Mouse (Mus musculus): ENCODE data around the gene Fgfrl1. TPM values are rescaled to one million over a fixed set of nuclear protein-coding genes. Genes with fewer than 3 reads are reported as not detected.

Fgfrl1 gene
- polyA plus RNA-seq, 1 experiment from 2014 or later = 4.7 TPM

GRCm38 (mm10) chr5:108651823-108652222 is 40.4 kb upstream of the Fgfrl1 start:
- WGBS = 81% methylated on average over 1 of the region's 1 CpGs
- no peaks in the 10 kb centered on the region for H3K9me3 ChIP-seq (ENCODE audit: control insufficient read depth, low read length)
- H3K27me3 ChIP-seq (replicated peaks; ENCODE audit: control insufficient read depth, insufficient read depth, low read length) = no peaks in the 10 kb centered on the region
- no peak overlapping the region for H3K4me3 ChIP-seq (ENCODE audit: low read length)
- no peak overlapping the region for H3K4me2 ChIP-seq (ENCODE audit: low read length)
- no peak overlapping the region for H3K9ac ChIP-seq (ENCODE audit: low read depth, low read length)
- ATAC-seq = peak; percentile 76
- peaks cover 63% of the 10 kb centered on the region for H3K36me3 ChIP-seq (ENCODE audit: control insufficient read depth, insufficient read depth, low read length)
- H3K4me1 ChIP-seq (ENCODE audit: control insufficient read depth, insufficient read depth, low read depth, low read length) = no peaks in the 10 kb centered on the region
- H3K27ac ChIP-seq (ENCODE audit: low read depth, low read length) = no peak overlapping the region

- no peak overlapping the region for H3K27ac ChIP-seq (ENCODE audit: low read depth, low read length)
- peaks cover 62% of the 10 kb centered on the region for H3K36me3 ChIP-seq (ENCODE audit: control insufficient read depth, insufficient read depth, low read length)
These were observed 38.8 kb upstream of the Fgfrl1 start for GRCm38 (mm10) chr5:108653341-108653740.

GRCm38 (mm10) chr5:108654444-108654990 is 37.7 kb upstream of the Fgfrl1 start:
- H3K27me3 ChIP-seq (replicated peaks; ENCODE audit: control insufficient read depth, insufficient read depth, low read length) = no peaks in the 10 kb centered on the region
- H3K9me3 ChIP-seq (ENCODE audit: control insufficient read depth, low read length) = no peaks in the 10 kb centered on the region
- peaks cover 52% of the 10 kb centered on the region for H3K36me3 ChIP-seq (ENCODE audit: control insufficient read depth, insufficient read depth, low read length)
- H3K27ac ChIP-seq (ENCODE audit: low read depth, low read length) = no peak overlapping the region
- 95% methylated on average over 10 of the region's 10 CpGs for WGBS
- no peak for ATAC-seq
- peaks cover 10% of the 10 kb centered on the region for H3K4me1 ChIP-seq (ENCODE audit: control insufficient read depth, insufficient read depth, low read depth, low read length)
- no peak overlapping the region for H3K9ac ChIP-seq (ENCODE audit: low read depth, low read length)
- H3K4me2 ChIP-seq (ENCODE audit: low read length) = no peak overlapping the region
- no peak overlapping the region for H3K4me3 ChIP-seq (ENCODE audit: low read length)

More at GRCm38 (mm10) chr5:108653341-108653740, 38.8 kb upstream of the Fgfrl1 start:
- Histone ChIP-seq H3K4me1 (ENCODE audit: control insufficient read depth, insufficient read depth, low read depth, low read length) (no peaks in the 10 kb centered on the region), H3K9me3 (ENCODE audit: control insufficient read depth, low read length) (no peaks in the 10 kb centered on the region), H3K4me2 (ENCODE audit: low read length) (no peak overlapping the region), H3K27me3 (replicated peaks; ENCODE audit: control insufficient read depth, insufficient read depth, low read length) (no peaks in the 10 kb centered on the region), H3K9ac (ENCODE audit: low read depth, low read length) (no peak overlapping the region), H3K4me3 (ENCODE audit: low read length) (no peak overlapping the region)
- no peak for ATAC-seq
- 91% methylated on average over 6 of the region's 6 CpGs for whole genome bisulfite sequencing

GRCm38 (mm10) chr5:108655381-108655780 is 36.8 kb upstream of the Fgfrl1 start:
- peaks cover 46% of the 10 kb centered on the region for H3K36me3 ChIP-seq (ENCODE audit: control insufficient read depth, insufficient read depth, low read length)
- no peak for ATAC-seq
- 96% methylated on average over 9 of the region's 9 CpGs for WGBS
- H3K27me3 ChIP-seq (replicated peaks; ENCODE audit: control insufficient read depth, insufficient read depth, low read length) = no peaks in the 10 kb centered on the region
- no peak overlapping the region for H3K4me2 ChIP-seq (ENCODE audit: low read length)
- no peak overlapping the region for H3K9ac ChIP-seq (ENCODE audit: low read depth, low read length)
- peaks cover 17% of the 10 kb centered on the region for H3K4me1 ChIP-seq (ENCODE audit: control insufficient read depth, insufficient read depth, low read depth, low read length)
- no peak overlapping the region for H3K27ac ChIP-seq (ENCODE audit: low read depth, low read length)
- no peak overlapping the region for H3K4me3 ChIP-seq (ENCODE audit: low read length)
- no peaks in the 10 kb centered on the region for H3K9me3 ChIP-seq (ENCODE audit: control insufficient read depth, low read length)

- ATAC-seq = no peak
- 88% methylated on average over 15 of the region's 15 CpGs for WGBS
- H3K36me3 ChIP-seq (ENCODE audit: control insufficient read depth, insufficient read depth, low read length) = peaks cover 46% of the 10 kb centered on the region
- H3K4me3 ChIP-seq (ENCODE audit: low read length) = no peak overlapping the region
- H3K9me3 ChIP-seq (ENCODE audit: control insufficient read depth, low read length) = no peaks in the 10 kb centered on the region
- H3K4me2 ChIP-seq (ENCODE audit: low read length) = no peak overlapping the region
- H3K9ac ChIP-seq (ENCODE audit: low read depth, low read length) = no peak overlapping the region
- no peak overlapping the region for H3K27ac ChIP-seq (ENCODE audit: low read depth, low read length)
- H3K27me3 ChIP-seq (replicated peaks; ENCODE audit: control insufficient read depth, insufficient read depth, low read length) = no peaks in the 10 kb centered on the region
- peaks cover 17% of the 10 kb centered on the region for H3K4me1 ChIP-seq (ENCODE audit: control insufficient read depth, insufficient read depth, low read depth, low read length)
These were observed 36.1 kb upstream of the Fgfrl1 start for GRCm38 (mm10) chr5:108655891-108656650.

GRCm38 (mm10) chr5:108657406-108657805 is 34.8 kb upstream of the Fgfrl1 start:
- Histone ChIP-seq H3K27ac (ENCODE audit: low read depth, low read length) (no peak overlapping the region), H3K4me2 (ENCODE audit: low read length) (no peak overlapping the region), H3K4me3 (ENCODE audit: low read length) (no peak overlapping the region), H3K4me1 (ENCODE audit: control insufficient read depth, insufficient read depth, low read depth, low read length) (peaks cover 17% of the 10 kb centered on the region), H3K9me3 (ENCODE audit: control insufficient read depth, low read length) (no peaks in the 10 kb centered on the region), H3K27me3 (replicated peaks; ENCODE audit: control insufficient read depth, insufficient read depth, low read length) (no peaks in the 10 kb centered on the region), H3K9ac (ENCODE audit: low read depth, low read length) (no peak overlapping the region), H3K36me3 (ENCODE audit: control insufficient read depth, insufficient read depth, low read length) (peaks cover 37% of the 10 kb centered on the region)
- ATAC-seq = no peak
- 65% methylated on average over 5 of the region's 5 CpGs for WGBS

- H3K9me3 ChIP-seq (ENCODE audit: control insufficient read depth, low read length) = no peaks in the 10 kb centered on the region
- WGBS = 46% methylated on average over 1 of the region's 1 CpGs
- H3K4me3 ChIP-seq (ENCODE audit: low read length) = no peak overlapping the region
- H3K4me2 ChIP-seq (ENCODE audit: low read length) = no peak overlapping the region
- no peak overlapping the region for H3K27ac ChIP-seq (ENCODE audit: low read depth, low read length)
- H3K9ac ChIP-seq (ENCODE audit: low read depth, low read length) = peak overlapping the region; percentile 4; the same call in 1 of the 2 replicates
- H3K36me3 ChIP-seq (ENCODE audit: control insufficient read depth, insufficient read depth, low read length) = peaks cover 29% of the 10 kb centered on the region
- no peaks in the 10 kb centered on the region for H3K27me3 ChIP-seq (replicated peaks; ENCODE audit: control insufficient read depth, insufficient read depth, low read length)
- no peak for ATAC-seq
- peaks cover 17% of the 10 kb centered on the region for H3K4me1 ChIP-seq (ENCODE audit: control insufficient read depth, insufficient read depth, low read depth, low read length)
These were observed 33.6 kb upstream of the Fgfrl1 start for GRCm38 (mm10) chr5:108658611-108659010.

- ATAC-seq = peak; percentile 71
- H3K9me3 ChIP-seq (ENCODE audit: control insufficient read depth, low read length) = no peaks in the 10 kb centered on the region
- H3K4me3 ChIP-seq (ENCODE audit: low read length) = peak within 1 kb of the TSS; percentile 95
- peak within 1 kb of the TSS; percentile 41 for H3K27ac ChIP-seq (ENCODE audit: low read depth, low read length)
- peaks cover 16% of the 10 kb centered on the region for H3K36me3 ChIP-seq (ENCODE audit: control insufficient read depth, insufficient read depth, low read length)
- WGBS = 10% methylated on average over 24 of the region's 24 CpGs
- H3K9ac ChIP-seq (ENCODE audit: low read depth, low read length) = peak within 1 kb of the TSS; percentile 98
- H3K4me2 ChIP-seq (ENCODE audit: low read length) = peak within 1 kb of the TSS; percentile 91
- no peaks in the 10 kb centered on the region for H3K27me3 ChIP-seq (replicated peaks; ENCODE audit: control insufficient read depth, insufficient read depth, low read length)
- peaks cover 17% of the 10 kb centered on the region for H3K4me1 ChIP-seq (ENCODE audit: control insufficient read depth, insufficient read depth, low read depth, low read length)
These were observed 32.2 kb upstream of the Fgfrl1 start, which contains the start of gene Idua for GRCm38 (mm10) chr5:108659698-108660631. Idua (plus strand) TSS chr5:108660331.
